Mouse (Mus musculus) intestine, postnatal 0 days (tissue): ENCODE measurements around the gene Cct5. TPM values are rescaled to one million over a fixed set of nuclear protein-coding genes. Genes with fewer than 3 reads are reported as not detected.

Experiments
- ATAC-seq: fragments of 200-750 bp; cut with Nextera tagmentation; 2 replicates; pipeline ENCODE4 v1.8.0; 2017; ENCODE audit warnings: mild to moderate bottlenecking, moderate TSS enrichment, moderate library complexity
- H3K27ac ChIP-seq: fragments of 300-500 bp; sonication (generic); 2 replicates; pipeline ENCODE4 v1.5.1; 2014; ENCODE audit warnings: mild to moderate bottlenecking, low read depth, low read length, moderate library complexity
- H3K27me3 ChIP-seq: fragments of 300-500 bp; sonication (generic); replicated peaks from 2 replicates; pipeline ENCODE4 v1.6.1; 2014; ENCODE audit warnings: low read length, mixed read lengths; ENCODE audit not compliant: control insufficient read depth, insufficient read depth
- H3K36me3 ChIP-seq: fragments of 300-500 bp; sonication (generic); 2 replicates; pipeline ENCODE4 v1.6.1; 2014; ENCODE audit warnings: mild to moderate bottlenecking, moderate library complexity; ENCODE audit not compliant: control insufficient read depth, insufficient read depth
- H3K4me1 ChIP-seq: fragments of 300-500 bp; sonication (generic); replicated peaks from 2 replicates; pipeline ENCODE4 v1.6.1; 2014; ENCODE audit warnings: antibody characterized with exemption, low read length, mixed read lengths; ENCODE audit not compliant: control insufficient read depth, insufficient read depth
- H3K4me2 ChIP-seq: fragments of 300-500 bp; sonication (generic); replicated peaks from 2 replicates; pipeline ENCODE4 v1.6.1; 2014; ENCODE audit warnings: low read depth, mild to moderate bottlenecking, moderate library complexity
- H3K4me3 ChIP-seq: fragments of 300-500 bp; sonication (generic); 2 replicates; pipeline ENCODE4 v1.5.1; 2014; ENCODE audit warnings: low read depth, low read length
- H3K9ac ChIP-seq: fragments of 300-500 bp; sonication (generic); 2 replicates; pipeline ENCODE4 v1.6.1; 2014; ENCODE audit warnings: mild to moderate bottlenecking, low read depth, low read length
- H3K9me3 ChIP-seq: fragments of 300-500 bp; sonication (generic); 2 replicates; pipeline ENCODE4 v1.6.1; 2016; ENCODE audit warnings: mixed run types; ENCODE audit not compliant: control insufficient read depth
- CTCF ChIP-seq: sonication (generic); IDR thresholded peaks from 2 replicates; pipeline ENCODE4 v1.5.1; 2016; ENCODE audit warnings: low read depth, mild to moderate bottlenecking, control low read depth, antibody characterized with exemption, moderate library complexity
- WGBS: fragments of 180-500 bp; shearing (Covaris S2); extraction: QIAGEN DNeasy Blood & Tissue Kit; methylation state at CpG from one replicate; pipeline ENCODE4 v1.1.7; 2014; 5-methylcytosine and 5-hydroxymethylcytosine counted together
- polyA plus RNA-seq: library from polyadenylated mRNA; unstranded; fragments of >200 nt; fragmentation: Nextera tagmentation; extraction: Ambion mirVana; gene quantifications from 2 replicates; pipeline ENCODE4 v1.2.1, GENCODE M21; 2015

Cct5 gene
- polyA plus RNA-seq, 1 experiment from 2014 or later, result 172 TPM

- 0 out of 2 replicates have a peak, but pooled peaks cover 3% of the 10 kb centered on the region for H3K36me3 ChIP-seq
- TF ChIP-seq CTCF, result no peak
- 87% methylated on average over 16 of the region's 16 CpGs for WGBS
- H3K9ac ChIP-seq, result no peak overlapping the region
- H3K4me1 ChIP-seq, result peaks cover 6% of the 10 kb centered on the region; the same call in 1 of the 2 replicates
- no peak overlapping the region for H3K4me3 ChIP-seq
- H3K27ac ChIP-seq, result peak overlapping the region; percentile 73; the same call in 1 of the 2 replicates
- ATAC-seq, result no peak
- no peaks in the 10 kb centered on the region for H3K9me3 ChIP-seq
- no peaks in the 10 kb centered on the region for H3K27me3 ChIP-seq
- no peak overlapping the region for H3K4me2 ChIP-seq
These were observed 29.5 kb downstream of the Cct5 start for GRCm38 (mm10) chr15:31571906-31572722.

DNA sequence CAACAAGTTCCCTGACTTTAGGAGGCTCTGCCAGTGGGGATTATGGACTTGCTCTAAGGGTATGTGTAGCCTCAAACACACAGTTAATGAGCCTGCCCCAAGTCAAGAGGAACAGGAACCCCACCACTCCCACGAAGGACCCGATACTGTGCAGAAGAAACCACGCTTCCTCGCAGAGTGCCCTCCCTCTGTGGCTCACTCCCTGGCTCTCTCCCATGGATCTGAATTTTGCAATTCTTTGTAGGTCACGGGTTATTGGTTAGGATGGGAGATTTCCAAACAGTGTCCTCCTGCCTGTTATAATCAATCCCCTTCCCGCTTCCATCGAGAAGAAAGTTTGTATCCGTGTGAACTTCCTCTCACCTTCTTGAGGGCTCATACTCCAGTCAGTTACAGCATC lies 30.6 kb downstream of the Cct5 start:
- 0 out of 2 replicates have a peak overlapping the region, but pooled peaks have one; percentile 27 for H3K4me2 ChIP-seq
- H3K27ac ChIP-seq, result peak overlapping the region; percentile 73
- no peak for TF ChIP-seq CTCF
- ATAC-seq, result no peak
- H3K4me3 ChIP-seq, result no peak overlapping the region
- H3K27me3 ChIP-seq, result no peaks in the 10 kb centered on the region
- no peak overlapping the region for H3K9ac ChIP-seq
- H3K36me3 ChIP-seq, result 0 out of 2 replicates have a peak, but pooled peaks cover 3% of the 10 kb centered on the region
- H3K4me1 ChIP-seq, result peaks cover 6% of the 10 kb centered on the region; the same call in 1 of the 2 replicates
- H3K9me3 ChIP-seq, result no peaks in the 10 kb centered on the region
- WGBS, result 86% methylated on average over 8 of the region's 8 CpGs

DNA sequence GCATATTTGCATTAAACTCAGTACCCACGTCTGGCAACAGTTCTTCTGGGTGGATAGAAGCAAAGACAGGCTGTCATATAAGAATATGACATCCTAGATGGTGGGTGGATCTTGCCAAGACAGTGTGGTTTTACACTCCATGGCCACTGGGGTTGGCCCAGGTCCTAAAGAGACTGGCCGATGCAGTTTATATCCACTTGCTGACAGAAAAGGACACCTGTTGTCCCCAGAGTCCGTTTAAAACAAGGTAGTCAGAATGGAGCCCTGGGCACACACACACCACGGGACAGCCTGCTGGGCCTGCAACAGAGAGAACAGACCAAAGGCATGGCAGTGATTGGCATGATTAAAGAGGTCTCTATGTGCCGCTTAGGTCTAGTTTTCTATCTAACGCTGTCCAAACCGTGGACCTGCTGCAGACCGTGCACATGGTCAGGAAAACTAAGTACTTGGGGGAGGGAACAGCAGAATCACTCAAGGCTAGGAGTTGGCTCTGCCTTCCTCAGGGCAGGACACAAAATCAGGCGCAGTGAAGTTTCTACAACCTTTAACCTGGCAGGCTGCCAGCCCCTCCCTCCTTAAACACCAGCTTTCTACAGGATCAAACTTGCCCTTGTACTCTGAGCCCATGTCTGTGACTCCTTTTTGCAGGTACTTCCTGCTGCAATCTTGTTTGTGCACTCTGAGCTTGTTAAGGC lies 32.1 kb downstream of the Cct5 start:
- WGBS, result 28% methylated on average over 9 of the region's 9 CpGs
- Histone ChIP-seq H3K27ac (peak overlapping the region; percentile 73), H3K27me3 (no peaks in the 10 kb centered on the region), H3K9ac (no peak overlapping the region), H3K4me2 (peak overlapping the region; percentile 50), H3K9me3 (no peaks in the 10 kb centered on the region), H3K36me3 (0 out of 2 replicates have a peak, but pooled peaks cover 3% of the 10 kb centered on the region), H3K4me3 (peak overlapping the region; percentile 11; the same call in 1 of the 2 replicates), H3K4me1 (peaks cover 6% of the 10 kb centered on the region)
- no peak for TF ChIP-seq CTCF
- peak; percentile 83 for ATAC-seq

GRCm38 (mm10) chr15:31568581-31568996 lies 33.0 kb downstream of the Cct5 start:
- H3K27ac ChIP-seq, result peak overlapping the region; percentile 43
- H3K36me3 ChIP-seq, result 0 out of 2 replicates have a peak, but pooled peaks cover 3% of the 10 kb centered on the region
- peak overlapping the region; percentile 5; the same call in 1 of the 2 replicates for H3K9ac ChIP-seq
- peak; percentile 63 for ATAC-seq
- H3K27me3 ChIP-seq, result no peaks in the 10 kb centered on the region
- H3K4me1 ChIP-seq, result peaks cover 6% of the 10 kb centered on the region
- H3K4me3 ChIP-seq, result peak overlapping the region; percentile 11; the same call in 1 of the 2 replicates
- peak overlapping the region; percentile 50 for H3K4me2 ChIP-seq
- H3K9me3 ChIP-seq, result no peaks in the 10 kb centered on the region
- TF ChIP-seq CTCF, result peak; percentile 21
- 12% methylated on average over 12 of the region's 12 CpGs for WGBS

DNA sequence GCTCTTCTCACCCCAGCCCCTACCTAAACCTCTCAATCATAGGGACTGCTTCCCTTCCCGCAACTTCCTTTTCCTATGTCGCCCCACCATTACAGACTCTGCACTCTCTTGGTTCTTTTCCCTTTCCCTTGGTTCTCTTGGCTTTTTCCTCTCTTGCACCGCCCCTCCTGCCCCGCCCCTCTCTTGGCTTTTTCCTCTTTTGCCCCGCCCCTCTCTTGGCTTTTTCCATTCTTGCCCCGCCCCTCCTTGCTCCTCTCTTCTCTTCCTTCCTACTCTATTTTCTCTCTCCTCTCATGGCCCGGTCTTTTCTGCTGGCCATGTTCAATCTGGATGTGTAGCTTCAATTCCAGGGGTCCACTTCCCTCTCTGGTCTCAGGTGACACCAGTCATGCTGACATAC lies 34.2 kb downstream of the Cct5 start:
- Histone ChIP-seq H3K27me3 (no peaks in the 10 kb centered on the region), H3K36me3 (0 out of 2 replicates have a peak, but pooled peaks cover 3% of the 10 kb centered on the region), H3K4me2 (no peak overlapping the region; the same call in none of the 2 replicates), H3K9ac (no peak overlapping the region), H3K4me1 (peaks cover 6% of the 10 kb centered on the region), H3K4me3 (no peak overlapping the region), H3K27ac (no peak overlapping the region), H3K9me3 (no peaks in the 10 kb centered on the region)
- no peak for ATAC-seq
- WGBS, result 65% methylated on average over 7 of the region's 7 CpGs
- no peak for TF ChIP-seq CTCF

- H3K4me2 ChIP-seq, result no peak overlapping the region
- H3K36me3 ChIP-seq, result no peaks in the 10 kb centered on the region
- ATAC-seq, result no peak
- no peak overlapping the region for H3K4me3 ChIP-seq
- no peak overlapping the region for H3K9ac ChIP-seq
- WGBS, result 76% methylated on average over 1 of the region's 1 CpGs
- H3K27me3 ChIP-seq, result no peaks in the 10 kb centered on the region
- no peaks in the 10 kb centered on the region; the same call in none of the 2 replicates for H3K4me1 ChIP-seq
- TF ChIP-seq CTCF, result no peak
- no peaks in the 10 kb centered on the region for H3K9me3 ChIP-seq
- no peak overlapping the region for H3K27ac ChIP-seq
These were observed 35.8 kb downstream of the Cct5 start for GRCm38 (mm10) chr15:31565786-31566185.
